In genomic region chr4:129231594-129232450, GRCm38 (mm10) we compare ENCODE assay signal across 9 mouse cellular contexts. TPM values are rescaled to one million over a fixed set of nuclear protein-coding genes. Genes with fewer than 3 reads are reported as not detected.
A peak's percentile ranks its signal among the peaks of the same experiment; 100 is the strongest.
DNase-seq lines count a peak whose midpoint lies in the region; ATAC-seq and TF ChIP-seq lines count a peak whose summit lies in the region.
"Had no signal": no experiment of that assay in that cellular context is flagged by ENCODE, and none has a peak within 500 bp of the region (broad histone marks: within the 10 kb centered on the region; RNA-seq: fewer than 3 reads in every experiment).

No protein-coding gene starts in this region.

- H3K4me2 ChIP-seq in embryonic facial prominence, embryonic 13.5 days = peak overlapping the region; percentile 5; the same call in 1 of the 2 replicates
- H3K4me2 ChIP-seq in stomach, postnatal 0 days (replicated peaks; ENCODE audit: low read depth) = peak overlapping the region; percentile 34
- no peak overlapping the region for H3K4me2 ChIP-seq in hindbrain, embryonic 12.5 days (replicated peaks)

- peak; percentile 49 to 62 for DNase-seq in cerebellum, postnatal 14 days
- DNase-seq in cerebellum, adult 9-10 months = no peak
- DNase-seq in liver, adult 2 months (ENCODE audit: extremely low read depth, low read depth, low spot score) = peak; percentile 68
- DNase-seq in stomach, postnatal 0 days (ENCODE audit: low spot score) = peak; percentile 91
- DNase-seq in right cerebral cortex, postnatal 14 days = no peak
- DNase-seq in testis, postnatal 10 days (ENCODE audit: low spot score) = no peak

- no peaks in the 10 kb centered on the region; the same call in 1 of the 2 replicates for H3K27me3 ChIP-seq in embryonic facial prominence, embryonic 13.5 days
- no peaks in the 10 kb centered on the region for H3K27me3 ChIP-seq in liver, adult 2 months (ENCODE audit: control insufficient read depth, insufficient read depth, low read length)
- H3K27me3 ChIP-seq in stomach, postnatal 0 days (ENCODE audit: control insufficient read depth, insufficient read depth, low read length) = no peaks in the 10 kb centered on the region
- H3K27me3 ChIP-seq in hindbrain, embryonic 12.5 days = peaks cover 9% of the 10 kb centered on the region

- ATAC-seq in embryonic facial prominence, embryonic 13.5 days (ENCODE audit: insufficient number of reproducible peaks, insufficient read depth, low FRiP score, low TSS enrichment, low read depth) = 0 out of 2 replicates have a peak, but pooled peaks have one; percentile 34
- peak; percentile 70 for ATAC-seq in stomach, postnatal 0 days (ENCODE audit: low FRiP score, low TSS enrichment)
- ATAC-seq in hindbrain, embryonic 12.5 days (ENCODE audit: low FRiP score) = no peak

- H3K9me3 ChIP-seq in embryonic facial prominence, embryonic 13.5 days = no peaks in the 10 kb centered on the region
- no peaks in the 10 kb centered on the region for H3K9me3 ChIP-seq in stomach, postnatal 0 days (ENCODE audit: control insufficient read depth, low read length)
- H3K9me3 ChIP-seq in hindbrain, embryonic 12.5 days (replicated peaks) = no peaks in the 10 kb centered on the region

- H3K9ac ChIP-seq in embryonic facial prominence, embryonic 13.5 days = no peak overlapping the region
- H3K9ac ChIP-seq in liver, adult 2 months (ENCODE audit: low read depth, low read length) = no peak overlapping the region
- peak overlapping the region; percentile 27; the same call in 1 of the 2 replicates for H3K9ac ChIP-seq in stomach, postnatal 0 days (ENCODE audit: low read length)
- no peak overlapping the region for H3K9ac ChIP-seq in hindbrain, embryonic 12.5 days

- TF ChIP-seq EP300 in stomach, postnatal 0 days (optimal IDR thresholded peaks at IDR 0.05) = no peak

- peak overlapping the region; percentile 74 for H3K27ac ChIP-seq in embryonic facial prominence, embryonic 13.5 days
- H3K27ac ChIP-seq in liver, adult 2 months (replicated peaks; ENCODE audit: insufficient read depth, low read depth, low read length) = 0 out of 2 replicates have a peak overlapping the region, but pooled peaks have one; percentile 2
- H3K27ac ChIP-seq in stomach, postnatal 0 days (replicated peaks) = peak overlapping the region; percentile 92
- no peak overlapping the region for H3K27ac ChIP-seq in hindbrain, embryonic 12.5 days
- H3K27ac ChIP-seq: layer of hippocampus, adult 2 months had no signal

- no peak for TF ChIP-seq CTCF in liver, adult 2 months (IDR thresholded peaks at IDR 0.05; ENCODE audit: low read depth, low read length)
- no peak for TF ChIP-seq CTCF in stomach, postnatal 0 days (IDR thresholded peaks at IDR 0.05; ENCODE audit: low read depth)

- 65% methylated on average over 12 of the region's 12 CpGs for WGBS in embryonic facial prominence, embryonic 13.5 days
- 31% methylated on average over 12 of the region's 12 CpGs for WGBS in liver, adult 2 months
- 51% methylated on average over 12 of the region's 12 CpGs for WGBS in stomach, postnatal 0 days
- WGBS in hindbrain, embryonic 12.5 days = 70% methylated on average over 12 of the region's 12 CpGs

- H3K36me3 ChIP-seq in embryonic facial prominence, embryonic 13.5 days = no peaks in the 10 kb centered on the region
- H3K36me3 ChIP-seq in liver, adult 2 months (ENCODE audit: control insufficient read depth, insufficient read depth, low read length) = no peaks in the 10 kb centered on the region
- no peaks in the 10 kb centered on the region for H3K36me3 ChIP-seq in stomach, postnatal 0 days (ENCODE audit: control insufficient read depth, insufficient read depth, low read length)
- no peaks in the 10 kb centered on the region for H3K36me3 ChIP-seq in hindbrain, embryonic 12.5 days

- peaks cover 56% of the 10 kb centered on the region for H3K4me1 ChIP-seq in embryonic facial prominence, embryonic 13.5 days
- peaks cover 16% of the 10 kb centered on the region for H3K4me1 ChIP-seq in liver, adult 2 months (ENCODE audit: control insufficient read depth, insufficient read depth, low read length)
- H3K4me1 ChIP-seq in stomach, postnatal 0 days (replicated peaks; ENCODE audit: control insufficient read depth, insufficient read depth) = peaks cover 18% of the 10 kb centered on the region
- H3K4me1 ChIP-seq in hindbrain, embryonic 12.5 days = peaks cover 45% of the 10 kb centered on the region

- peaks cover 58% of the 10 kb centered on the region for H3K79me2 ChIP-seq in liver, adult 2 months (ENCODE audit: control insufficient read depth, insufficient read depth, low read length)

- TF ChIP-seq POLR2A in liver, adult 2 months (IDR thresholded peaks at IDR 0.05; ENCODE audit: extremely low read depth, insufficient read depth, low read length) = no peak

- H3K4me3 ChIP-seq in embryonic facial prominence, embryonic 13.5 days = no peak overlapping the region
- H3K4me3 ChIP-seq in liver, adult 2 months (ENCODE audit: insufficient read depth, low read depth, low read length) = no peak overlapping the region
- peak overlapping the region; percentile 1; the same call in 1 of the 2 replicates for H3K4me3 ChIP-seq in stomach, postnatal 0 days (ENCODE audit: low read depth, low read length)
- H3K4me3 ChIP-seq in hindbrain, embryonic 12.5 days = no peak overlapping the region
- H3K4me3 ChIP-seq: layer of hippocampus, adult 2 months had no signal

RNA-seq across cellular contexts. Expression of gene C77080, which starts 29.4 kb away (rescaled TPM):
- polyA plus RNA-seq in embryonic facial prominence, embryonic 13.5 days (2015; fragmentation: Nextera tagmentation; extraction: Ambion mirVana) = 7.6 and 8.4 TPM in 2 replicates
- total RNA-seq in liver, adult 2 months (2014; rRNA removed) = 8.9 and 17.9 TPM in 2 replicates
- polyA plus RNA-seq in liver, adult 2 months (2012; rRNA removed) = 46.6 and 60.7 TPM in 2 replicates
- polyA plus RNA-seq in stomach, postnatal 0 days (2015; fragmentation: Nextera tagmentation; extraction: Ambion mirVana) = 9.6 and 10.3 TPM in 2 replicates
- polyA plus RNA-seq in hindbrain, embryonic 12.5 days (2016; fragmentation: Nextera tagmentation; extraction: Ambion mirVana) = 6.0 and 6.4 TPM in 2 replicates

RNA-seq across cellular contexts. Expression of gene Yars, which starts 42.3 kb away (rescaled TPM):
- polyA plus RNA-seq in embryonic facial prominence, embryonic 13.5 days (2015; fragmentation: Nextera tagmentation; extraction: Ambion mirVana) = 80.0 and 84.5 TPM in 2 replicates
- 17.2 and 18.5 TPM in 2 replicates for total RNA-seq in liver, adult 2 months (2014; rRNA removed)
- 10.7 and 15.3 TPM in 2 replicates for polyA plus RNA-seq in liver, adult 2 months (2012; rRNA removed)
- 41.3 and 44.2 TPM in 2 replicates for polyA plus RNA-seq in stomach, postnatal 0 days (2015; fragmentation: Nextera tagmentation; extraction: Ambion mirVana)
- 98.1 and 104 TPM in 2 replicates for polyA plus RNA-seq in hindbrain, embryonic 12.5 days (2016; fragmentation: Nextera tagmentation; extraction: Ambion mirVana)

RNA-seq across cellular contexts. Expression of gene S100pbp, which starts 42.3 kb away (rescaled TPM):
- polyA plus RNA-seq in embryonic facial prominence, embryonic 13.5 days (2015; fragmentation: Nextera tagmentation; extraction: Ambion mirVana) = 25.4 and 25.5 TPM in 2 replicates
- total RNA-seq in liver, adult 2 months (2014; rRNA removed) = 13.4 TPM in 2 replicates
- 7.3 and 10.0 TPM in 2 replicates for polyA plus RNA-seq in liver, adult 2 months (2012; rRNA removed)
- 3.7 and 4.5 TPM in 2 replicates for polyA plus RNA-seq in stomach, postnatal 0 days (2015; fragmentation: Nextera tagmentation; extraction: Ambion mirVana)
- polyA plus RNA-seq in hindbrain, embryonic 12.5 days (2016; fragmentation: Nextera tagmentation; extraction: Ambion mirVana) = 23.2 and 26.7 TPM in 2 replicates

RNA-seq across cellular contexts. Expression of gene Sync, which starts 55.6 kb away (rescaled TPM):
- polyA plus RNA-seq in embryonic facial prominence, embryonic 13.5 days (2015; fragmentation: Nextera tagmentation; extraction: Ambion mirVana) = 0.96 and 1.2 TPM in 2 replicates
- not detected in 2 replicates for total RNA-seq in liver, adult 2 months (2014; rRNA removed)
- polyA plus RNA-seq in liver, adult 2 months (2012; rRNA removed) = 0.04 and 0.05 TPM in 2 replicates
- 2.9 and 3.2 TPM in 2 replicates for polyA plus RNA-seq in stomach, postnatal 0 days (2015; fragmentation: Nextera tagmentation; extraction: Ambion mirVana)
- 1.7 and 1.8 TPM in 2 replicates for polyA plus RNA-seq in hindbrain, embryonic 12.5 days (2016; fragmentation: Nextera tagmentation; extraction: Ambion mirVana)

Comparison
In these comparisons a context has a peak if more than half of its experiments do, and no peak if none do; other contexts are left out.
1. DNase-seq: peak in cerebellum, postnatal 14 days (2 of 2), liver, adult 2 months (single experiment) and stomach, postnatal 0 days (single experiment); none in cerebellum, adult 9-10 months (single experiment), right cerebral cortex, postnatal 14 days (single experiment) and testis, postnatal 10 days (single experiment).